Mouse (Mus musculus): Measurements from ENCODE around the gene Map2k4.

DNA sequence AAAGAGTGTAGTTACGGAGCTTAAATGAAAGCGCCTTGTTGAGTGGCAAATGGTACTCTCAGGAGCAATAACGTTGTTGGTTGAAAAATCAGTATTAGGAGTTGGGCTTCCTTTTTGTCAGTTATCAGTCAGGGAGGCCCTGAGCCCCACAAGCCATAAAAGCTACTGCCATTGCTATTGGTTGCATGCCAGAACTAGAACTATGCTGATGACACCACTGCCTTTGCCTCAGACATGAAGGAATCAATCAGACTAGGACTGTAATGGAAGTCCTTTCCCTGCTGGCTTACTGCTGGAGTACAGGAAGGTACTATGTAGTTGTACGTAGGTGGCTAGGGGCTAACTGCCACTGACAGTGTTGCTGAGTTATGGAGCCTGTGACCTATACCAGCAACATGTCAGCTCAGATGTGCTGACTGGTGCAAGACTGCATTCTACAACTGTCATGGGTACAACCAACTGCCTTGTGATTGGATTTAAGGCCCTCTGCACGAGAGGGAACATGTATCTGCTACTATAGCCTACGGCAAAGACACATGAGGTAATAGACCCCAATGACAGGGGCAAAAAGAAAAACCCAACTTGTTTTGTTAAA lies 58.4 kb downstream of the Map2k4 start:
- TF ChIP-seq POLR2A (IDR thresholded peaks at IDR 0.05; ENCODE audit: borderline replicate concordance, extremely low read depth, low read depth, low read length), result no peak
- TF ChIP-seq CTCF (IDR thresholded peaks at IDR 0.05; ENCODE audit: insufficient read depth, low read length), result no peak

All from lung, adult 2 months (tissue).